Mouse (Mus musculus) ovary, postnatal 10 days (tissue): ENCODE measurements around the gene Bik.

Experiments
- DNase-seq: peaks from one replicate; pipeline ENCODE4 v3.0.0; 2022; ENCODE audit warnings: low spot score

The Bik gene

GRCm38 (mm10) chr15:83583419-83584156 lies 56.9 kb downstream of the Bik start:
- DNase-seq = no peak

DNA sequence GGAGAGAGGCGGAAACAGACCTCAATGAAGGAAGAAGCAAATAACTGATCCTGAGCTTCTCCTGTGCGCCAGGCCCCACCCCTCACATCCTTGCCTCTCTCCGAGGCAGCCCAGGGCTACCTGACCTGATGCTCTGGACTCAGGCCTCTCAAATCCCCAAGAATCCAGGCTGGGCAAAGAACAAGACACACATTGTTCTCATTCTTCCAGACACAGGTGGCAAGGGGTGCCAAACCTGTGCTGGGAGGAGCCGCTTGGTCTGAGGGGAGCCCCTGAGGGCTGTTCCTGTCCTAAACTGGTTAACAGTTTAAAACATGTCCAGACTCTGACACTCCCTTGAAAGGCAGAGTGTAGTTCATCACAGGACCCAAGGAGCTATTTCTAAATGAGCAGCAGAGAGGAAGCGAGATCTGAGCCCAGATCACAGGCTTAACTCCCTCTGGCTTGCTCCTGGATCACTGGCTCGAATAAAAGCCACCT lies 58.1 kb downstream of the Bik start:
- no peak for DNase-seq

DNA sequence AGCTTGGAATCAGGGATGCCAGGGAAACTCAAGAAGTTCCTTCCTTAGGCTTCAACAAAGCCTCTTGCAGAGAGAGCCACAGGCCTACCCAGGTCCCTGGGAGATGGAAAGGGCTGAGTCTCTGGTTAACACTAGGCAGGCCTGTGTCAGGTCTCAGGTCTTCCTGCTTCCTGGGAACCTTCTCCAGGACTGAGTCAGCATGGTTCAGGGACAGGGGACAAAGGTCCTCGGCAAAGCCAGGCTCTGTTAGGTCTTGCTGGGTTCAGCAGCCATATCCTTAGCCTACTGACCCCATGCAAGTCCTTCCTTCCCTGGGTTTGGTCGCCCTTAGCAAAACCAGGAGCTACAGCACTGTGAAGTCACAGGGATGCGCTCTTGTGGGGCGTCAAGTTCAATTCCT lies 64.2 kb downstream of the Bik start:
- no peak for DNase-seq

- DNase-seq = no peak
Measured at GRCm38 (mm10) chr15:83591758-83592157, 65.1 kb downstream of the Bik start.

- no peak for DNase-seq
Measured at GRCm38 (mm10) chr15:83592260-83593188, 65.9 kb downstream of the Bik start.

DNA sequence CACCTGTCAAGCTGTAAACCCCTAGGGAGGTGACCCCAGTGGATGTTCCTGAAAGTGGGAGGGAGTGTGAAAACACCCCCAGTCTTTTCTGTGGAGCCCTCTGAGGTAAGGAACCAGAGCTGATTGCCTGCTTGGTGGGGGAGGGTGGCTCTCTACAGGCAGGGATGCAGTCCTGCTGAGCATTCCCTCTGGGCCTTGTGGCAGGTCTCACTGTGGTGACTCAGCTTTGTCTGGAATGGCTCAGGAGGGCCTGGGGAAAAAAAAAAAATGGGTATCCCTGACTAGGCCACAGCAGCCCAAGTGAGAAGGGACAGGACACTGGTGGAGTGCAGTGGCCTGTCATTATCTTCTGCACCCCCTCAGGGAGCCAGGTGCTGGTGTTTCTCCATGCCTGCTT lies 66.5 kb downstream of the Bik start:
- DNase-seq = no peak

DNA sequence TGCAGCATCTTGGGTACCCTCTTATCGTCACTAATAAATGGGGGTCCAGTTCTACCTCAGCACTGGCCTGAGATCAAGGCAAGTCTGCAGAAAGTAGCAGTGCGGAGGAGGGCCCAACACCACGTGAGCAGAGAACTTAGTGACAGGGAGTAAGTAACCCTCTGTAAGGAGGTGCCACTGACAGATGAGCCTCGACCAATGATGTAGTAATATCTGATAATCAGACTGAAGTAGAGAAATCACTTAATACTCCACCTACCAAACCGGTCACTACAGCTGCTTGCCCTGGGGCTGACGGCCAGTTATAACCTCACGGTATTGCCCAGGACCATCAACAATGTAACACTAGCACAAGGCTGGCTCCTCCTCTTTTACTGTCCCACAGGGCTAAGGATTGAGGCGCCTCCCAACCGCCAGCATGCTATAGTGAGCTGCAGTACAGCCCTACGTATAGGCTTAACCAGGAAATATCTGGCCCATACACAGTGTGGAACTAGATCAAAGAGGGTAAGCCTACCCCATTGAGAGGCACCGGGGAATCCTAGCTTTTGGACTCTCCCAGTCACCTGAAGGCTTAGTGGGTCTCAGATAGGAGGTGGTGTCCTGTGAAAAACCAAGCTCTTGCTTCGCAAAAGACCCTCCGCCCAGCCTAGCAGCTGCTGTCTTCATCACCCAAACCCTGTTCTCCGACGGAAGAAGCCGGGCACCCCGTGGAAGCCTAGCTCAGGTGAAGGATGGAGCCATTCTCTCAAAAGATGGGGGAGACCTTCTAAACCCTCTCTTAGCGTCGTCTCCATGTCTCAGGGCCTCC lies 67.2 kb downstream of the Bik start:
- no peak for DNase-seq
